Mouse (Mus musculus): ENCODE data around the gene Fen1.
"Not testable (repeated sequence)": the region's sequence is repeated elsewhere in the genome, so short reads cannot be mapped to it uniquely, and the experiment has no call there.

Fen1 gene

GRCm38 (mm10) chr19:10176941-10177372 lies 27.0 kb downstream of the Fen1 start:
- peak; percentile 39 for DNase-seq (ENCODE audit: low spot score)

DNA sequence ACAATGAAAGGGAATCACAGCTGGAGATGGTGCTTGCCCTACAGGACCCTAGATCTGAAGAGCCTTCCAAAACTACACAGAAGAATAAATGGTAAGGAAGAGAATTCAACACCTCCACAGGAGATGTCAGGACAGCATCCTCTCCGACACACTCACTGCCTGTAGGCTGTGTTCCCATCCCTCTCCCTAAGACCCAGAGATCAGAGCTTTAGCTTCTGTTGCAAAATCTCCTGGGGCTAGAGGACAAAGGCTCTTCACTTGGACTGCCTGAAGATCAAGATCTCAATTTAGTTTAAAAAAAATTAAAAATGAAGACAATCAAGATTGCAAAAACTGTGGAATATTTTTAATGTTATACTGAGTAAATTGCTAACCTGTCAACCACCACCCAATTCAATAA lies 27.5 kb downstream of the Fen1 start:
- no peak for DNase-seq (ENCODE audit: low spot score)

- DNase-seq (ENCODE audit: low spot score) = no peak
Observed at GRCm38 (mm10) chr19:10174956-10175355, 29.0 kb downstream of the Fen1 start.

GRCm38 (mm10) chr19:10173844-10174539 lies 30.0 kb downstream of the Fen1 start:
- no peak for DNase-seq (ENCODE audit: low spot score)

GRCm38 (mm10) chr19:10173116-10173718 lies 30.8 kb downstream of the Fen1 start:
- DNase-seq (ENCODE audit: low spot score) = no peak

GRCm38 (mm10) chr19:10171846-10172245 lies 32.1 kb downstream of the Fen1 start:
- no peak for DNase-seq (ENCODE audit: low spot score)

DNA sequence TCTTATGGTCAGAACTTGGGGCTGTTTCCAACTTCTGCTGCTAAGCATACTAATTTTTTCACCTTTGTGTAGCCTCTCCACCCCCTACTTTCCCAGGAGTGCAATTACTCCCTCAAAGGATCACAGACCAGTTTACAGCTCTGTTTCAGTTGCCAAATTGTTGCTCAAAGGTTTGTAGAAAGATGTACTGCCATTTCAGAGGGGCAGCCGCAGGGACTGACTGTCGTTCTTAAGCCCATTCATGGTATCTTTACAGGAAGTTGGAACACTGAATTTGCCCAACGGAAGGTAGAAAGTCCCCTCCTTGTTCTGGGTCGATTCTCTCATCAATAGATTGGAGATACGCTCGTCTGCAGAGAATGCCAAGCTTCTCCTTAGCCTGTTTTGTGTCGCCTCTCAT lies 32.6 kb downstream of the Fen1 start:
- no peak for DNase-seq (ENCODE audit: low spot score)

DNA sequence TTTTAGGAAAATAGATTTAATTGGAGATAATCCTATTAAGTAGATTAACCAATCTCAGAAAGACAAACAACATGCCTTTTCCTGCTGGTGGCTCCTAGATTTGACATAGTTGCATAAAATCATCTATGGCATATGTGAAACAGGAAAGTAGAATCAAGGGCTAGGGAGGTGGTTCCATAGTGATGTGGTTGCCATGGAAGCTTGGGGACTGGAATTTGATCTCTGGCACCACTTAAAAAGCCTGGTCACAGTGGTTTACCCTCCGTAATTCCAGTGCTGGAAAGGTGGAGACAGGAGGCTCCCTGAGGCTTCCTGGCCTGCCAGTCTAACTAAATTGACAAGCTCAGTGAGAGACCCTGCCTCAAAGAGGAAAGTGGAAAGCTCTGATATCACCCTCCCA lies 33.5 kb downstream of the Fen1 start:
- DNase-seq (ENCODE audit: low spot score) = no peak

DNA sequence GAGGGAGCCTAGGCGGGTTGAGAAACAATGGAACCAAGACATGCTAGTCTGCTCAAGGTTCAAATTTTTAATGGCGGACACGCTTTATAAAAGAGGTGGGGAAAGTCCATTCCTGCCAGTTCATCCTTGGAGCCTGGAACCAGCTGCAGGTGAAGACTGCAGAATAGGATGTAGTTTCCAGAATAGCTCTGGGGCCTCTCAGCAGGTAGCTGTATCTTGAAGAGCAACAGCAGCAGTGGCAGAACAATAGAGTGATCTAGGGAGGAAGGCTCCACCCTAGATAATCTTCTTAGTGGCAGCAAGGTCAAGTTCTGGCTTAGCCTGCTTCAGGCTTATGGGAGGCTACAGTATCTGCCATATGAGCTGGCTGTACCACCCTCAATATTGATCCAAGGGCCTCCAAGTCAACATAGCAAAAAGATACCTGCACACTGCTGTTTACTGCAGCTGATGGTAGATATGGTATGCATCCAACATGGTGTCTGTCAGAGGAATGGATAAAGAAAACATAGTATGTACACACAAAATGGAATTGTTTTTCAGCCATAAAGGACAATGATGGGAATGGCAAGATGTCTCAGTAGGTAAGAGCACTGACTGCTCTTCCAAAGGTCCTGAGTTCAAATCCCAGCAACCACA lies 34.2 kb downstream of the Fen1 start:
- not testable (repeated sequence) for DNase-seq (ENCODE audit: low spot score)

GRCm38 (mm10) chr19:10169179-10169578 lies 34.8 kb downstream of the Fen1 start:
- DNase-seq (ENCODE audit: low spot score) = no peak

DNA sequence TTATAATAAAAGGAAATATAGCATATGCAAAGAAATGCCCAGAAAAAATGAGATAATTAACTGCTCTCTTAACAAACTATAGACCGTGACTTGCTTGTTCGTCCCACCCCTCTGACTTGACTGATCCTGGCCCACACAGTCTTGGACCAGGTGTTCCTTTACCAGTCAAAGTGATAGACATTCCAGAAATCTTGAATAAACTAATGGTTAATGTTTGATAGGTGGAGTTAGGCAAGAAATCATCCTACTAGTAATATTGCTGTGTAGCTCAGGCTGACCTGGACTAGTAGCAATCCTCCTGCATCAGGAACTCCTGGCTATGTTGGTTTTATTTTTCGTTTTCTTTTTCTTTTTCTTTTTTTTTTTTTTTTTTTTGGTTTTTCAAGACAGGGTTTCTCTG lies 35.5 kb downstream of the Fen1 start:
- DNase-seq (ENCODE audit: low spot score) = no peak

- no peak for DNase-seq (ENCODE audit: low spot score)
Observed at GRCm38 (mm10) chr19:10167951-10168350, 36.0 kb downstream of the Fen1 start.

DNA sequence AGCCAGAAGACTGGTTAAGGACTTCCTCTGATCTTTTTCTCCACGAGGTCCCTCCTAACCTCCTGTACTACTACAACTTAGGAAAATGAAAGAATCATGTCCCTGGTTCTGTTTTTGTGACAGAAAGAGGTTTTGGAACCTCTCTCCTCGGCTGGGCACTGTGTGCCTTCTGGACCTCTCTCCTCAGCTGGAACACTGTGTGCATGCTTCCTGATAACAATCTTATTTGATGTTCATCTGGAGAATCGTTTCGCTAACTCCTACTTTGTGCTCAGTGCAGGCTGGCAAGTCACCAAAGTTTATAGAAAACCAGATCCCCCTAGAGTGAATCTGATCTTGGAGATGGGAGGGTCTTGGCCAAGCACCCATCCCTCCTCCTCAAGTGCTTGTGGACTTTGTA lies 36.9 kb downstream of the Fen1 start:
- DNase-seq (ENCODE audit: low spot score) = no peak

DNA sequence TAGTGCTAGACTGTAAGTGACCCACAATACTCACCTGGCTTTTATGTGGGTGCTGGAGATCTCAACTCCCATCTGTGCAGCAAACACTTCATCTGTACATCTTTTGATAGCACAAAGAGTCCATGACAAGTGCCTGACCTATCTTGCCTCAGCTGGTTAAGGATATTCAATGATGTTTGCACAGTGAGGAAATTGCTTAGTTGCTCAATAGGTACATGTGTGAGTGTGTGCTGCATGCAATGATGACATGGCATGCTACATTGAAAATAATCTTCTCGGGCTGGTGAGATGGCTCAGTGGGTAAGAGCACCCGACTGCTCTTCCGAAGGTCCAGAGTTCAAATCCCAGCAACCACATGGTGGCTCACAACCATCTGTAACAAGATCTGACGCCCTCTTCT lies 38.0 kb downstream of the Fen1 start:
- DNase-seq (ENCODE audit: low spot score) = not testable (repeated sequence)

DNA sequence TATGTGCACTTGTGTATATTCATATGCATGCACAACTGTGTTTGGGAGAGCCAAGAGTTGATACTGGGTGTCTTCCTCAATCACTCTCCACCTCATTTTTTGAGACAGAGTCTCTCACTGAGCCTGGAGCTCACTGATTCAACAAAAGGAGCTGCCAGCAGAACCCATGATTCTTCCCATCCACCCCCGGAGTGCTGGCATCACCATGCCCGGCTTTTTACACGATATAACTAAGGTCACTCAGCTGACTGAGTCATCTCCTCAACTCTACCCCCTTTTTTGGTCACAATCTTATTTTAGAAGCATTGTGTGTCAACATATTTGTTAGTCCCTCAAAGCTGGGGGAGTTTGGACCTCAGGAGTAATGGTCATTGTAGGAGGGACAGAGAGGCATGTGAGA lies 40.1 kb downstream of the Fen1 start:
- no peak for DNase-seq (ENCODE audit: low spot score)

DNA sequence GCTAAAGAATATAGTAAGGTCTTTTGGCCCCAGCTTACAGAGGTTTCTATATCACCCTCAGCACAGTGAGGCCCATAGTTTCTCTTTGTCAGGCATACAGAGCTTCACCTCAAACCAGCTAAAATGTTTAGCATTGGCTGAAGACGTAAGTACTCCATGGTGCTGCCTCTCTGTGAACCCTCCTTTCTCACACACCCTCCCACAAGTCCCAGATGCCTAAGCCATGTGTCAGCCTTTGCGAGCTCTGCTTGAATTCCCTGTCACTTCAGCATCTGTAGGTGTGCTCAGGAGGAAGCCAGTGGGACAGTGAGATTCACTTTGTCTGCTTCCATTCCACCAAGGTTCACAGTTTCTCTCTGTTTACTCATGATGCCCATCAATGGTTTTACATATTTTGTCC lies 46.2 kb downstream of the Fen1 start:
- DNase-seq (ENCODE audit: low spot score) = no peak

- DNase-seq (ENCODE audit: low spot score) = peak; percentile 27
Observed at GRCm38 (mm10) chr19:10149189-10149588, 54.8 kb downstream of the Fen1 start.

Data from lung, postnatal 25 days (tissue).